Mouse (Mus musculus) granulocyte monocyte progenitor cell, adult 5-6 weeks (primary cell): ENCODE results near the gene Hist2h3b. TPM values are rescaled to one million over a fixed set of nuclear protein-coding genes. Genes with fewer than 3 reads are reported as not detected.
"Not testable (repeated sequence)": the region's sequence is repeated elsewhere in the genome, so short reads cannot be mapped to it uniquely, and the experiment has no call there.

ENCODE experiments used
- ATAC-seq: replicated peaks from 2 replicates; pipeline ENCODE4 v1.8.0; 2016; ENCODE audit warnings: mild to moderate bottlenecking, moderate TSS enrichment, inconsistent platforms; ENCODE audit not compliant: poor library complexity, severe bottlenecking
- total RNA-seq, 2 experiments: library from RNA; stranded (forward) in 1 of 2; stranded (reverse) in 1 of 2; fragments of 200-712, 200-1000 nt in 1 of 2; fragments of >200 nt in 1 of 2; fragmentation: Nextera tagmentation in 1 of 2; gene quantifications; 2 replicates each; pipeline ENCODE4 v1.2.3; 2014 to 2017

Hist2h3b gene
- total RNA-seq, 2 experiments from 2014 or later = 61.4 to 566 TPM

DNA sequence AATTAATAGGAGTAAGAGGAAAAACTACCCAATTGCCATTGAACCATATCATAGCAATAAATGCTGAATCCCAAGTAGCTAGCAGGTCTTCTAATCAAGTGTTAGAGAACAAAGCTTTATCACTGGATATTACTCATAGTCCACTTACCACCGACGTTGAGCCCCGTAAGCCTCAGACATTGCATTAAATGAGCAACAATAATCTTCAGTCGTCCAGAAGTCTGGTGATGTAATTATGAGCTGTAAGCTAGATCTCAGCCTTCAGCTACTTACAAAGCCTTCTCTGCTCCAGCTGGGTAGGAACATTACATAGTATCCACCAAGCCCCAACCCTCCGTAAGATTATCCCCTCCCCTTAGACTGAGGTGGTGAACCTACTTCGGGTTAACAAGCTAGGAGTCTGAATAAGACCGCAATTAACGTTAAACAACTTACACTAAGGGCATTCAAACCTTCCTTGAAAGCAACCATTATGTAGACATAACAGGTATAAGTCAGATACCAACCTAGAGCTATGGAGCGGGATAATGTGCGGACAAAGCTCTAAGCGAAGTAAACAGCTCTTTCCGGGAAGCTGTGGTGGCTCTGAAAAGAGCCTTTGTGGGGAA, 30.4 kb upstream of the Hist2h3b start:
- no peak for ATAC-seq

DNA sequence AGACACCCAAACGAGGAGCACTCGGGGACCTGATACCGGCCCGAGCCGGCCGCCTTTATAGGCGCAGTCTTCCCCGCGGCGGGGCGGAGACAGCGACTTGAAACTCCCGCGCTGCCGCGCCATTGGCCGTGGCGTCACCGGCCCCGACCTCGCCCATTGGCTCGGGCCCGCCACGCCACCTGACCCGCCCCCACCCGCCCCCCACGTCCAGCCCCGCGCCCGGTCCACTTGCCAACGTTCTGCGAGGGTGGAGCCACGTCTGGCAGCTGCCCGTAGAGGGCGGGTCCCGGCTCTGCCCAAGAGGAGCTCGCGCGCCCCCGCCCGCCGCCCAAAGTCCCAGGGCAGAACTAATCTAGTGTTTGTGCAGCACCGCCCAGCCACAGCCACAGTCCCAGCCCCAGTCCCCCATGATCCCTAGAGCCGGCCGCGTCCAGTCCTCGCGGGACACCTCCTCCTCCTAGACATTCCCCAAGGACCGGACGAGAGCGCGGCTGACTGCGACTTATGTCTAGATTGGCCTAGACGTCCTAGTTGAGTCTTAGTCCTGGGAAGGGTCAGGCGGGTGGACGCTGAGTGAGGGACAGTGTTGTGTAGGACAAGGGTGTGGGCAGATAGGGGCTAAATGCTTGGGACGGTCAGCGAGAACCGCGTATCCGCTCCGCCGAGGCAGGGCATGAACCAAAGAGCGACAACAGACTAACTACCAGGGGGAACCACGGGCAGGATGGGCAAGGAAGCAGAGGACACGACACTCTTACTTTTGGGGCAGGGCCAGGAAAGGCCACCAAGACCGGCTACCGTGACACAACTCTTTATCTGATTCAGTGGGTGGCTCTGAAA, 29.3 kb upstream of the Hist2h3b start, which contains the start of gene Hist2h3c2:
Hist2h3c2 (minus strand) TSS at position 174 of the 840 bp plus-strand sequence.
- ATAC-seq = peak; percentile 62

DNA sequence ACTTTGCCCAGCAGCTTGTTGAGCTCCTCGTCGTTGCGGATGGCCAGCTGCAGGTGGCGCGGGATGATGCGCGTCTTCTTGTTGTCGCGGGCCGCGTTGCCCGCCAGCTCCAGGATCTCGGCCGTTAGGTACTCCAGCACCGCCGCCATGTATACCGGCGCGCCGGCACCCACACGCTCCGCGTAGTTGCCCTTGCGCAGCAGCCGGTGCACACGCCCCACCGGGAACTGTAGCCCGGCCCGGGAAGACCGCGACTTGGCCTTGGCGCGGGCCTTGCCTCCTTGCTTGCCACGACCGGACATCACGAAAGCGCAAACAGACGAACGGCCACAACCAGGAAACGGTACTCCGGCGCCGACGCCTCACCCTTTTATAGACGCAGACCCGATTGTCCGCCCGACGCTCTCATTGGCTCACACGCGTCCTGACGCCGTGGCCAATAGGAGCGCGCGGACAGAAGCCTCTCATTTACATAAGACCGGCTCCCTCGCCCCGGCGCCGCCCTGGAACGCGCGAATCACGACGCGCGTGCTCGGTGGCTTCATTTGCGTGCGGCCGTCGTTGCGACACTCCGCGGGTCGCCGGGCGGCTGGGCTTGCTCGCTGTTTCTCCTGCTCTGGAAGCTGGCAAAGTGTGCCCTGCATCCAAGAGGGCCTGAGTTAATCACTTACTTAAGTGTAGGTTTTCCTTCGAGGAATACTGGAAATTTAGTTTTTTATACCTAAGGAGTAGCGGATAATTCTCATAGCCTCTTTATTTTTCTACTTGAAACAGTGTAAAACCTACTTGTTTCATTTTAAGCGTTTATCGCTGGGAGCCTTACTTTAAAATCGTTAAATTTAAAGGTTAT, 28.3 kb upstream of the Hist2h3b start, which contains the start of gene Hist2h2aa2:
Hist2h2aa2 (minus strand) TSS at position 328 of the 850 bp plus-strand sequence.
- peak; percentile 55 for ATAC-seq

DNA sequence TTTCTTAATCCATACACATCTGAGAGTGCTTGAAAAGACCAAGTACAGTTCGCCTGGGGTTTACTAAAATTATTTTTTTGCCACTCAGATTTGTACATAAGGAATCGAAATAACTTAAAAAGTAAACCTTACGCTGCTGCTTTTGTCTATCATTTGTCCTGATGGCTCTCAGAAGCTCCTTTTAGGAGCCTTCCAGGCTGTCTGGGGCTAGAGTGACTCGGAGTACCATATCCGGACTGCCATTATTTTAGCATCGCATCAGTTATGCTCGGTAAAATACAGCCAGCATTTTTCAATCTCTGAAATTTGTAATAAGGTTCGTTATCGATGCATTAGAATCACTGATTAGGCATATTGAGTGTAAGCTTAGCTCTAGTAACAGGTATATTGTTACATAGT, 27.7 kb upstream of the Hist2h3b start:
- no peak for ATAC-seq

DNA sequence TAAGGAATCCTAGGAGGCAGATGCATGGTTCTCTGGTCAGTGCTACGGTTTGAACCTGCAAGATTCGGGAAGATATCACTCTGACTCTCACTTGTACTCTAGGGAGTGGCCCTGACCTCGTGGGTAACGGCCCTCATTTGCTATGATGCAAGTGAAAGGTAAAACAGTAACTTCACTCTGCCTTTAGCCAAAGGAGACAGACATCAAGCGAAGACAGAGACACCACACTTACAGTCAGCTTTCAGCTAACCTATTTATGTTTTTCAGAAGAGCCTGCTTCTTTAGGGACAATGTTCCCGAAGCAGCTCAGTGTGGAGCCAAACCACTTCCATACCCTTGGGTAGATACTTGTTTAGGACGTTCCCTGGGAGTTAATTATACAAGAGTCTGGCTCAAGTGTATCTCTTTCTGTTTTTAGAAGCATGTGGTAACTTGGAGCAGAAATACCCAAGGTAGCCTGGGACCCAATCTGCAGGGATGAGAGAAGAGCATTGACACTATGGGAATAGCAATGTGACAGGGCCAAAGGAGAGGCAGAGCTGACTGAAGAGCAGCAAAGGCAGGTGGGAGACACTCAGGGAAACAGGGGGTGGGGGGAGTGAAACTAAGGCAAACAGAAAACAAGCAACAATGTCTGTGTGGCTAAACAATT, 24.4 kb upstream of the Hist2h3b start:
- no peak for ATAC-seq

DNA sequence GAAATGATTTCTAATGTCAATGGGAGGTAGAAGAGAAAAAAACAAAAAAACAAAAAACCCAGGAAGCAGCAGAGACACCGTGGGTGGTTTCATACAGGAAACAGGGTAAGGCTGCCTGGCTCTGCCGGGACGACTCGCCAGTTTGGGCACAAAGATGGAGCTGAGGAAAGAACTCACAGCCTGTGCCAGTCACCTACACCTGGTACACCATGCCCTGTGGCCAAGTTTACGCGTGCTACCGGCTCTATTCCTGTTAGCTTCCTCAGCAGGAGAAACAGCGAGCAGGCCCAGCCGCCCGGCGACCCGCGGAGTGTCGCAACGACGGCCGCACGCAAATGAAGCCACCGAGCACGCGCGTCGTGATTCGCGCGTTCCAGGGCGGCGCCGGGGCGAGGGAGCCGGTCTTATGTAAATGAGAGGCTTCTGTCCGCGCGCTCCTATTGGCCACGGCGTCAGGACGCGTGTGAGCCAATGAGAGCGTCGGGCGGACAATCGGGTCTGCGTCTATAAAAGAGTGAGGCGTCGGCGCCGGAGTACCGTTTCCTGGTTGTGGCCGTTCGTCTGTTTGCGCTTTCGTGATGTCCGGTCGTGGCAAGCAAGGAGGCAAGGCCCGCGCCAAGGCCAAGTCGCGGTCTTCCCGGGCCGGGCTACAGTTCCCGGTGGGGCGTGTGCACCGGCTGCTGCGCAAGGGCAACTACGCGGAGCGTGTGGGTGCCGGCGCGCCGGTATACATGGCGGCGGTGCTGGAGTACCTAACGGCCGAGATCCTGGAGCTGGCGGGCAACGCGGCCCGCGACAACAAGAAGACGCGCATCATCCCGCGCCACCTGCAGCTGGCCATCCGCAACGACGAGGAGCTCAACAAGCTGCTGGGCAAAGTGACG, 23.2 kb upstream of the Hist2h3b start, which contains the start of gene Hist2h2aa1:
Hist2h2aa1 (plus strand) TSS at position 495 of the 884 bp plus-strand sequence.
- peak; percentile 61 for ATAC-seq

DNA sequence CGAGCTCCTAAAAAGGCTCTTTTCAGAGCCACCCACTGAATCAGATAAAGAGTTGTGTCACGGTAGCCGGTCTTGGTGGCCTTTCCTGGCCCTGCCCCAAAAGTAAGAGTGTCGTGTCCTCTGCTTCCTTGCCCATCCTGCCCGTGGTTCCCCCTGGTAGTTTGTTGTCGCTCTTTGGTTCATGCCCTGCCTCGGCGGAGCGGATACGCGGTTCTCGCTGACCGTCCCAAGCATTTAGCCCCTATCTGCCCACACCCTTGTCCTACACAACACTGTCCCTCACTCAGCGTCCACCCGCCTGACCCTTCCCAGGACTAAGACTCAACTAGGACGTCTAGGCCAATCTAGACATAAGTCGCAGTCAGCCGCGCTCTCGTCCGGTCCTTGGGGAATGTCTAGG, 22.4 kb upstream of the Hist2h3b start:
- not testable (repeated sequence) for ATAC-seq

DNA sequence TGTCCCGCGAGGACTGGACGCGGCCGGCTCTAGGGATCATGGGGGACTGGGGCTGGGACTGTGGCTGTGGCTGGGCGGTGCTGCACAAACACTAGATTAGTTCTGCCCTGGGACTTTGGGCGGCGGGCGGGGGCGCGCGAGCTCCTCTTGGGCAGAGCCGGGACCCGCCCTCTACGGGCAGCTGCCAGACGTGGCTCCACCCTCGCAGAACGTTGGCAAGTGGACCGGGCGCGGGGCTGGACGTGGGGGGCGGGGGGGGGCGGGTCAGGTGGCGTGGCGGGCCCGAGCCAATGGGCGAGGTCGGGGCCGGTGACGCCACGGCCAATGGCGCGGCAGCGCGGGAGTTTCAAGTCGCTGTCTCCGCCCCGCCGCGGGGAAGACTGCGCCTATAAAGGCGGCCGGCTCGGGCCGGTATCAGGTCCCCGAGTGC, 22.0 kb upstream of the Hist2h3b start, which contains the start of gene Hist2h3c1:
Hist2h3c1 (plus strand) TSS at position 259 of the 430 bp plus-strand sequence.
- peak; percentile 61 for ATAC-seq

DNA sequence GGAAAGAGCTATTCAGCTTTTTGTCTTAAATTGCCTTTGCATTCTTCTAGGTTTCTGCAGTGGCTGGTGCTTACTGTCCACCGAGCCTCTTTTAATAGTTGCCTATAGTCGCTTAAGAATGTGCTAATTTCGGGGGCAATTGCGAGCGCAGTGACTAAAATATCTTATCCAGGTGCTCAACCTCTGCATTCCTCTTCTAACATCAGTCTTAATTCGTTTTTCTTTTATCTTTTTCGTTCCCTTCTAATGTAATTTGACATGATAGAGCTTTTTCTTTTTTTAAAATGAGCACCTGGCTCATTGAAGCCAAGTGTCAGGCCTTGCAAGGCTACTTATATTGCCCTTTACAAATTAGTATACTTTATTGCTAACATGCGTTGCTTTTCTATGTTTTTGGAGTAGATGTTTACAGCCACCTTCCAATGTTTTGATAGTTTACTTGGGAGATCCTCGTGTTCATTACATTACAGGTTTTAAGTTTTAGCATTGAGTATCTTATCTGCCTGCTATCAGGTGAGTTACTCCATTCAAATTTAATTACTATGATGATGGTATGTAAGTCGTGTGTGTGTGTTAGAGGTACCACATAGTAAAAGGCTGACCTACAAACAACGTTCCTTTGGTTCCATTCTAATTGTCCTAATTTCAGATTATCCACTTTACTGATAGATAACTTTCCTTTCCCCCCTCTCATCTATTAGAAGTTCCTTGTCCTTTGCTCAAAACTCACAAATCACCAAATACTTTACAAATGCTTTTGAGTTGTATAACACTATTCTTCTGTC, 20.9 kb upstream of the Hist2h3b start:
- no peak for ATAC-seq

DNA sequence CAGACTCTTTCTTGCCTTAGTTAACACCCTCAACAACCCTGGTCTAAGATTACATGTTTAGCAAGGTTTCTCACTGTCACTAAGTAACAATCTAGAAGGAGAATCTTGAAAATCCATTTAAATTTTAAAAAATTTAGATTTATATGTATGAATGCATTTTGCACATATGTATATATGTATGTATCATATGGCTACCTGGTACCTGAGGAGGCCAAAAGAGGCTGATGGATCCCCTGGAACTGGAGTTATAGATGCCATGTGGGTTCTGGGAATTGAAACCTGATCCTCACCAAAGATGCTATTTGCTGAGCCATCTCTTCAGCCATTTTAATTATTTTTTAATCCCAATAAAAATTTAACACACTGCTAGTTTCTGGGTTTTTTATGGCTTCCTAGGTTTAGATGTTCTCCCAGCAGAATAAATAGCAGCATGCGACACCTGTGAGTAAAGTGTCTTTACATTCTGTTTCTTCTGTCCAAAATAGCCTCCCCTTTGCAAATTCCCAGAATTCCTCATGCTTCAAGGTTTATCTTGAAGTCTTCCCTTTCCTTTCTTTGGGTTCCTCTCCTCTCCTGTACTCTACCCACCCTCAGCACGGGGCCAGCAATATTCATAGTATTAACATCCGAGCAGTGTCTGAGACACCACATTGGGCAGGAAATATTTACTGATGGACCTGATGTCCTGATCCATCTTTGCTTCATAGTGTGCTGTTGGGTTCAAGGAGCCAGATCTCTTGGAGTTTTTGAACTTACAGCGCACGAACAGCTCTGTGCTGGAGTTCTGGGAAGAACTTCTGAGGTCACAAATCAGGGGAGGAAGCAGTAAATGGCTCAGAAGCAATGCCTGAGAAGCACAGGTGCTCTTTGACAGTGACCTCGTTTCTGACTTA, 20.1 kb upstream of the Hist2h3b start:
- no peak for ATAC-seq

DNA sequence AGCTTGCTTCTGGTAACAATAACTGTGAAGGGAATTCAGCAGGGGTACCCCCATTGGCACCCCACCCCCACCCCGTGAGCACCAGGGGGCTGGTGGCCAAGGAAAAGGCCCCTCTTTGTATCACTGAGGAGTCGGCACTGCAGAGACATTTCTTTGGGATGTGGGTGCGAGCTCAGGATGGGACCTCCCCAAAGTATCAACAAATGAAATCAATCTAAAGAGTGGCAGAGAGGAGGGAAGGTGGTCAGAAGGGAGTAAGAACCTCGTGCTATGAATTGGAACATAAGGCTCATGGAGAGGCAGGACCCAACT, 19.5 kb upstream of the Hist2h3b start:
- ATAC-seq = no peak

DNA sequence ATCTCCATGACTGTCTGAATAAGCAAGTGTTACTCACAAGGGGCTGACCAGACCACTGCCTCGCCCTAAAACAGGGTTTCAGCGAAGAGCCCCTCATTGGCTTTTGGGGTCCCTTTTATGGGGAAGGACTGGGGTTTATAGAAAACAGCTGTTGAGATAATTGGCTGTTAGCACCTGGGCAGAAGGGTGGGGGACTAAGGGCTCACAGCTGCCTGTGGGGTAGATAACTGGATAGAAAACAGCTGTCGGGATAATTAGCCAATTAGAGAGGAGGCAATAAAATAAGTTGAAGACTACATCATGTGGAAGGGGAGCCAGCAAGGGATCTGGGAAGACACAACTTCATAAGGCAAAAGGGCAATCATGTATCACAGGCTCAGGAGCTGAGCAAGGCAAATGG, 17.6 kb upstream of the Hist2h3b start:
- no peak for ATAC-seq

DNA sequence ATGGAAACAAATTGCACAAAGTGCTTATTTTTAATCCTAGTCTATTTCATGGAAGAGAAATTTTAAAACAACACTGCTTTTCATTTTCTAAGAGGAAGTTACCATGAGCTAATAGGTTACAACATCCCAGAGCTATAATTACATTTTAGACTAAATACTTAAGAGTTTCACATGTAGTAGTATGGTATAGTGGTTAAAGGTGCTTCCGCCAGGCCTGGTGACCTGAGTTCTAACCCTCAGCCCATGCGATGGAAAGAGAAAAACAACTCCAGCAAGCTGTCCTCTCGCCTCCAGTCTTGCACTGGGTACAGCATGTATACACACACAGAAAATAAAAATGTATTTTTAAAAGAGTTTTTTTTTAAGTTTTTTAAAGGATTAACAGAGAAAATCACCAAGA, 16.7 kb upstream of the Hist2h3b start:
- ATAC-seq = peak; percentile 83

DNA sequence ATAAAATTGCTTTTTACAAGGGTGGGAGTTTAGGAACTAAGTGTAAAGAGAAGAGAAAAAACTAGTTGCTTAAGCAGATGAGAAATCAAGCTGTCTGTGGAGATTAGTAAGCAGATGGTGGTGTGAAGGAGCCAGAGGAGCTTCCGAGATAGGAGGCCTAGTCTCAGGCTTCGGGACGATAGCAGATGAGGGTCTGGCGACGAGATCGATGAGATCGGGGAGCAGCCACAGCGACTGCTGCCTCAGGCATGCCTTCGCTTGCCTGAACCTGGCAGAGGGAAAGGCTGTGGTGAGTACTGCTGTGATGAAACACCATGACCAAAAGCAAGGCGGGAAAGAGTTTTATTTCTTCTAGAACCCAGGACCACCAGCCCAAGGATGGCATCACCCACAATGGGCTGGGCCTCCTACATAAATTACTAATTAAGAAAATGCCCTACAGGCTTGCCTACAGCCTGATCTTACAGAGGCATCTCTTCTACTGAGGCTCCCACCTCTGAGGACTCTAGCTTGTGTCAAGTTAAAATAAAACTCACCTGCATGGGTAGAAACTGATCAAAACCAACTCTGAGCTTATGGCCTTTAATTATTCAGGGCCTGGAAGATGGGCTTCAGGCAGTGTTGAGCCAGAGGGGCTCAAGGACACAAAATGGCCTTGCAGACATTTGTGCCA, 13.6 kb upstream of the Hist2h3b start:
- no peak for ATAC-seq

DNA sequence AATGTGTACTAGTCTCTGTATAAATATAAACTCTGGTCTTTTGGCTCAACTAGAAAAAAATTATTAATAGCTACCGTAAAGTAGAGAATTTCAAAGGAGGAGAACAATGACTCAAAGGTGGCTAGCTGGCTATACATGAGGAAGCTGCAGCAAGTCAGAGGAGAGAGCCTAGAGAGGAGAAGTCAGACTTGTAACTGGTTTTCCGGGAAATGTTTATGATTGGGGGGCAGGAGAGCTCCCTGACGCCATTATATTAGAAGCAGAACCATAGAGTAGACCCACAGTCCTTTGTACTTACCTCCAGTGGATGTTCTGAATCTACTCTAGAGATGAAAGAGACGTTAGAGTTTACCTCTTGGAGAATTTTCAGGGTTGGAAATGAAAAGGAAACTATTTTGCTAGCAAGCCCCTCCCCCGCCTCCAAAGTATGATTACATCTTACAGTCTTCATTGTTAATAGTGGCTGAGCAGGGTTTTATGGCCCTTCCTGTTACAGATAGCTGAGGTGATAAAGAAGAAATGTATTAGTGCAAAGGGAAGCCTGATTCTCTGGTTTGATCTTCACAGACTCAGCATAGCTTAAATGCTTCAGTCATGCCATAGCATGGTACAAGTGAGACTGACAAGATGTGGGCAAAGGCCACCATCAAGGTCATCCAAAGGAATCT, 12.4 kb upstream of the Hist2h3b start:
- no peak for ATAC-seq

DNA sequence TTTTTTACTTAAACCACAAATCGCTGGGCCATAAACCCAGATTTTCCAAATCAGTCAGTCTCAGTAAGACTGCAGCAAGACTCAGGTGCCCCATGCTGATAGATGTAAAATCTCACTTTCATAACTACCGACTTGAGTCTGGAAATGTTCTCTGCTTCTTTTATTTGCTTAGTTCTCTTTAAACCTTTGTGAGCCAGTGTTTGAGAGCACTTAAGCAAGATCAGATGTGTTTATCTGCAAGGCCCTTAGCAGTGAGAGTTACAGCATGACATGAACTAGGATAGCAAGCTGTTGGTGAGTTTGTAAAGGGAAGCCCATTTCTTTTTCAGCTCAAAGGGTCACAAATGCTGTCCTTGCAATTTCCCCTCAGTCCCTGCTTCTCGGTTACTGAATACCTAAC, 11.3 kb upstream of the Hist2h3b start:
- no peak for ATAC-seq
